Mouse (Mus musculus) lung, embryonic 14.5 days (tissue): ENCODE data around the gene Alad. TPM values are rescaled to one million over a fixed set of nuclear protein-coding genes. Genes with fewer than 3 reads are reported as not detected.

Source experiments
- ATAC-seq: fragments of 200-750 bp; cut with Nextera tagmentation; 2 replicates; pipeline ENCODE4 v1.8.0; 2017; ENCODE audit warnings: mild to moderate bottlenecking, moderate TSS enrichment, moderate library complexity; ENCODE audit not compliant: insufficient read depth
- DNase-seq: peaks from one replicate; pipeline ENCODE4 v3.0.0-alpha.2; 2015
- H3K27ac ChIP-seq: fragments of 300-500 bp; sonication (generic); 2 replicates; pipeline ENCODE4 v1.5.1; 2014; ENCODE audit warnings: low read depth, mild to moderate bottlenecking, moderate library complexity
- H3K27me3 ChIP-seq: fragments of 300-500 bp; sonication (generic); 2 replicates; pipeline ENCODE4 v1.6.1; 2014; ENCODE audit warnings: low read length, control low read depth; ENCODE audit not compliant: insufficient read depth
- H3K36me3 ChIP-seq: fragments of 300-500 bp; sonication (generic); 2 replicates; pipeline ENCODE4 v1.6.1; 2014; ENCODE audit warnings: control low read depth; ENCODE audit not compliant: insufficient read depth
- H3K4me1 ChIP-seq: fragments of 300-500 bp; sonication (generic); 2 replicates; pipeline ENCODE4 v1.6.1; 2014; ENCODE audit warnings: antibody characterized with exemption, control low read depth; ENCODE audit not compliant: insufficient read depth
- H3K4me2 ChIP-seq: fragments of 300-500 bp; sonication (generic); 2 replicates; pipeline ENCODE4 v1.6.1; 2014; ENCODE audit warnings: mild to moderate bottlenecking
- H3K4me3 ChIP-seq: fragments of 300-500 bp; sonication (generic); 2 replicates; pipeline ENCODE4 v1.5.1; 2014; ENCODE audit warnings: low read depth, low read length
- H3K9ac ChIP-seq: fragments of 300-500 bp; sonication (generic); 2 replicates; pipeline ENCODE4 v1.6.1; 2014
- H3K9me3 ChIP-seq: fragments of 300-500 bp; sonication (generic); 2 replicates; pipeline ENCODE4 v1.6.1; 2016; ENCODE audit warnings: low read depth, low read length, control low read depth
- CTCF ChIP-seq: IDR thresholded peaks from 2 replicates; pipeline ENCODE4 v1.5.1; 2016; ENCODE audit warnings: antibody characterized with exemption, low read depth
- WGBS: fragments of 180-500 bp; shearing (Covaris S2); extraction: QIAGEN DNeasy Blood & Tissue Kit; methylation state at CpG from one replicate; pipeline ENCODE4 v1.1.7; 2014; 5-methylcytosine and 5-hydroxymethylcytosine counted together
- polyA plus RNA-seq: library from polyadenylated mRNA; unstranded; fragments of >200 nt; fragmentation: Nextera tagmentation; extraction: Ambion mirVana; gene quantifications from 2 replicates; pipeline ENCODE4 v1.2.1, GENCODE M21; 2014

The Alad gene
- polyA plus RNA-seq, 1 experiment from 2014 or later: 110 TPM

DNA sequence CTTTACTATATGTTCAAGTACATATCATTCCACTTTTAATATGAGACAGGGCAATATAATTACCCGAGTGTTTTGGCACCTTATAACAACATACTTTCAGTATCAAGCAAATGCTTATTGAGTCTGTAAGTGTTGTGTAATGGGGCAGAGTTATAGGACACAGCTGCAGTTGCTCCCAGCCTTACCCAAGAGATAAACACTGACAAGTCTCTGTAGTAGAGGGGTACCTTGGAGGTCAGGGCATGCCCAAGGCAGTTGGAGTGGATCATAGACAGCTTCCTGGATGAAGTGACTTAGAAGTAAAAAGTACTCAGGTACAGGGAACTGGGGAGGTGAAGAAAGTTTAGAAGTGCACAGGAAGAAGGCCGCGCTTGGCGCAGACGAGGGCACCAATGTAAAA, 32.5 kb downstream of the Alad start:
- Histone ChIP-seq H3K9ac (no peak overlapping the region), H3K4me1 (no peaks in the 10 kb centered on the region), H3K4me3 (no peak overlapping the region), H3K9me3 (no peaks in the 10 kb centered on the region), H3K4me2 (no peak overlapping the region), H3K27ac (no peak overlapping the region; the same call in 1 of the 2 replicates), H3K27me3 (no peaks in the 10 kb centered on the region), H3K36me3 (0 out of 2 replicates have a peak, but pooled peaks cover 3% of the 10 kb centered on the region)
- 78% methylated on average over 5 of the region's 5 CpGs for WGBS
- no peak for TF ChIP-seq CTCF
- DNase-seq (no peak), ATAC-seq (no peak)

DNA sequence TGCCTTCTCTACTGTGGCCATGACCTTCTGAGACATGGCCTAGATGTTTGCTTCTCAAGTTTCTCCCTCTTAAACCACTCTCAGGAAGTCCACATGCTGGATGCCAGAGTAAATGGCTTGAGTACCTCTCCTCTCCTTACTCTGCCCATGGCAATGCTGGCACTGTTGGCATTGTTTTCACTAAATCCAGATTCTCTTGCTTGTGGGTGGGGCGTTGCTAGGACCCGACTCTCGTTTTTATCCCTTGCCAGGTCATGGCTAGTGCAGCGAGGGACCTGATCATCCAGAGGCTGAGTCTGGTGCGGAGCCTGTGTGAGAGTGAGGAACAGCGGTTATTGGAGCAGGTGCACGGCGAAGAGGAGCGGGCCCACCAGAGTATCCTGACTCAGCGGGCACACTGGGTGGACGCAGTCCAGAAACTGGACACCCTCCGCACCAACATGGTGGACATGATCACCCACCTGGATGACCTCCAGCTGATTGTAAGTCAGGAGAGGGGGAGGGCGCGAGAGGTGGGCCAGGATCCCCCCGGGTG, 33.5 kb downstream of the Alad start:
- no peaks in the 10 kb centered on the region for H3K27me3 ChIP-seq
- WGBS: 87% methylated on average over 15 of the region's 15 CpGs
- H3K4me2 ChIP-seq: no peak overlapping the region
- no peaks in the 10 kb centered on the region for H3K9me3 ChIP-seq
- no peak overlapping the region for H3K9ac ChIP-seq
- H3K4me3 ChIP-seq: no peak overlapping the region
- DNase-seq (no peak), ATAC-seq (0 out of 2 replicates have a peak, but pooled peaks have one; percentile 4)
- TF ChIP-seq CTCF: no peak
- H3K4me1 ChIP-seq: no peaks in the 10 kb centered on the region
- H3K27ac ChIP-seq: no peak overlapping the region
- H3K36me3 ChIP-seq: 0 out of 2 replicates have a peak, but pooled peaks cover 3% of the 10 kb centered on the region

DNA sequence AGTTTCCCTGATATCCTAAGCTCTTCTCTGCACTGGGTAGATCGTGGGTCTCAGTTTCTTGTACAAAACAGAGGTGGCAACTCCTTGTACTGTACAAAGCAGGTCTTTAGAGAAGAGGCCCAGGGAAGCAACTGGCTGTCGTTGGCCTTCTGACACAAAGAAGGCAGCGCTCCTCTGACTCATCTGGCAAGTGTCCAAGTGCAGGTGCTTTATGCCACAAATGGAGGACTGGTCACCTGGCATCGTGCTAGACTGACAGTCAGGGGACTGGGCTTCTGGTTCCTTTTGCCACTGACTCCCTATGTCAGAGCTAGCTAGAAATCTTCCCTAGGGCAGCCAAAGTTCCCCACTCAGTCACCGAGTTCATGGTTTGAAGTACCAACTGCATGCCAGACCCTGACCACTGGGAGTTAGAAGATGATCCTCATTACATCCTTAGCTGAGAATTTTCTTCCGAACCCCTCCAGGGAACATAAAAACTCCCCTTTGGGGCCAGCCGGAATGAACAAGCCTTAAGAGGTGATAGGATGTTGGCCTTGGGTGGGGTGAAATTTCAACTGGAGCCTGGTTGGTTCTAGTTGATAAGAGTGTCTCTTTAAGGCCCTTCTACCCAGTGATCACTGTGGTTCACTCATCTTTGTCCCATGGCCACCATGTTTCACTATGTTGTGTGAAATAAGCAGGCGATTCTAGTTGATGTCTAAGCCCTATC, 34.1 kb downstream of the Alad start:
- no peak overlapping the region for H3K4me3 ChIP-seq
- no peak overlapping the region for H3K9ac ChIP-seq
- DNase-seq: peak; percentile 20
- no peak for TF ChIP-seq CTCF
- no peaks in the 10 kb centered on the region for H3K4me1 ChIP-seq
- no peak for ATAC-seq
- H3K36me3 ChIP-seq: 0 out of 2 replicates have a peak, but pooled peaks cover 3% of the 10 kb centered on the region
- no peak overlapping the region for H3K27ac ChIP-seq
- no peaks in the 10 kb centered on the region for H3K9me3 ChIP-seq
- 83% methylated on average over 8 of the region's 8 CpGs for WGBS
- no peak overlapping the region for H3K4me2 ChIP-seq
- no peaks in the 10 kb centered on the region for H3K27me3 ChIP-seq

DNA sequence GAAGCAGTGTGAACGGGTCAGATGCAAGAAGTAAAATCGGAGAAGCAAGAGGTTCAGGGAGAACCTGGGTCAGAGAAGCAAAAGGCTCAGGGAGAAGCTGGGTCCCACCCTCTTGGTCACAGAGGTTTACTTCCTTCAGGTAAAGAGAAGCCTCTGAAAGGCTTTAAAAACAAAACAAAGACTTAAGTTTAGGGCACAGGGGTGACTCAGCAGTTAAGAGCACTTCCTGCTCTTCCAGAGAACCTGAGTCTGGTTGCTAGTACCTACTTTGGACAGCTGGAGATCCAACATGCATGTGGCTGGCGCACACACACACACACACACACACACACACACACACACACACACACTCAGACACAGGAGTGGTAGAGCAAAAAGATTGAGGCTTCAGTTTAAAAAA, 34.8 kb downstream of the Alad start:
- no peak for TF ChIP-seq CTCF
- 88% methylated on average over 3 of the region's 3 CpGs for WGBS
- Histone ChIP-seq H3K36me3 (0 out of 2 replicates have a peak, but pooled peaks cover 3% of the 10 kb centered on the region), H3K27me3 (0 out of 2 replicates have a peak, but pooled peaks cover 2% of the 10 kb centered on the region), H3K9me3 (no peaks in the 10 kb centered on the region), H3K4me1 (no peaks in the 10 kb centered on the region), H3K4me3 (no peak overlapping the region), H3K4me2 (no peak overlapping the region), H3K9ac (no peak overlapping the region), H3K27ac (no peak overlapping the region)
- no peak for DNase-seq
- no peak for ATAC-seq

DNA sequence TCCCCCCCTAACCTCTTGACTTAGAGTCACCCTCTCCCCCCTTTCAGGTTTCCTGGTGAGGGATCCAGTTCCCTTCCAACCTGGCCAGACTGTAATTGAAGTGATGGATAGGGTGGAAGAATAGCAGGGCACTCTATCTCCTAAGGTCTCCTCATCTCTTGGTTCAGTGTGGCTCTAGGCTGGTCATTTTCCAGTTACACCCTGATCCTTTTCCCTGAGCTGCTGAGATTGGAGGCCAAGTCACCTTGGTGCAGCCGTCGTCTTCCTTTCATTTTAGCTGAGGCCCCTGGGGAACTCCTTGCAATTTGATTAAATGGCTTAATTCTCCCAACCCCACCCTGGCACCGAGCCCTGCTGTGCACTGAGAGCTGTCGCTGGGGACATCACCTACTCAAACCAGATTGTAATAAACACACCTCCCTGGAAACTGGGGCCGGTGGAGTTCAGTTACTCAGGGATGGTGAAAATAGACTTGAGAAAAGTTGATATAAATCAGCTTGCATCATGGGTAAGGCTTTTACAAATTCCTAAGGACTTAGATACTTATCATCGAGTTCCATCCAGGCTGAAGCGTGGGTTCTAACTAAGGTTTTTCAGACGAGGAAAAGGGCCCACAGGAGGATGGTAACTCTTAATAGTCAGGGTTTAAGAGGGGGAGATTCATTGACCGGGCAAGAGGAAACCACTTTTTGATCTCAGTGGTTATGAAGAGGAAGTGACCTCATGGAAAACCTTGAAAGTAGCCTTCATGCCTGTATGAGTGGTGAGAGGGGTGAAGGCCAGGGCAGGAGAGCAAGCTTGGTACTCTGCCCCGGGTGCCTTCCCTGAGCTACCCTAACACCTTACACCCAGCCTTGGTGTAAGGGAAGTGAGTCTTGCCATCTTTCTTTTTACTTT, 38.8 kb downstream of the Alad start:
- no peaks in the 10 kb centered on the region for H3K36me3 ChIP-seq
- TF ChIP-seq CTCF: no peak
- peak overlapping the region; percentile 45 for H3K4me3 ChIP-seq
- H3K4me2 ChIP-seq: peak overlapping the region; percentile 69
- no peaks in the 10 kb centered on the region for H3K9me3 ChIP-seq
- peak; percentile 12 for DNase-seq
- no peak overlapping the region for H3K27ac ChIP-seq
- 0 out of 2 replicates have a peak, but pooled peaks cover 7% of the 10 kb centered on the region for H3K4me1 ChIP-seq
- ATAC-seq: peak; percentile 12; the same call in 1 of the 2 replicates
- 32% methylated on average over 10 of the region's 10 CpGs for WGBS
- 0 out of 2 replicates have a peak, but pooled peaks cover 7% of the 10 kb centered on the region for H3K27me3 ChIP-seq
- H3K9ac ChIP-seq: no peak overlapping the region

DNA sequence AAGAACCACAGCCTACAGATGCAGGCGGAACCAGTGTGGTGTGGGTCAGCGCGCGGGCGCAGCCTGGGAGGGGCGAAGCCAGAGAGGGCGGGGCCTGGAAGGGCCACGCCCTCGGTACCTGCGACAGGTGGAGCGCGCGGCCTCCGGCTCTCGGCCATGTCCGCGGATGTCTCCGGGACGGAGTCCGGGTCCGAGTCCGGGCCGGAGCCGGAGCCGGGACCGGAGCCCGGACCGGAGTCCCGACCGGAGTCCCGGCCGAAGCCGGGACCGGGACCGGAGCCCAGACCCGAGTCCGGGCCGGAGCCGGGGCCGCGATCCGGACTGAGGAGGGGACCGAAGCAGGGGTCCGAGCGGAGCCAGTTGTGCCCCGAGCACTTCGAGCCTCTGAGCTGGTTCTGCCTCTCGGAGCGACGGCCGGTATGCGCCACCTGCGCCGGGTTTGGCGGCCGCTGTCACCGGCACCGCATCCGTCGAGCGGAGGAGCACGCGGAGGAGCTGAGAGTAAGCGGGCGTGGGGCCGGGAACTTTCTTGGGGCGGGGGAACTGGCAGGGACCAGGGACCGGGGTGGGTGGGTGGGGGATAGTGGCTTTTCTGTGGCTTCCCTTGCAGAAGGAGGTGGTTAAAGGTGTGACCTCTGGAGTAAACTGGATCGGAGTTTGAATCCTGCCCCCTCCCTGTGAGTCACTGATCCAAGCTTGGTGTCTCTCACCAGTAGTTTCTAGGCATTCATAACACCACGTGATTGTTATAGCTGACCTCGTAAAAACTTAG, 39.6 kb downstream of the Alad start, which contains the start of gene Bspry:
Bspry (plus strand) TSS at position 117 of the 772 bp plus-strand sequence.
- DNase-seq (peak; percentile 72), ATAC-seq (peak; percentile 82)
- Histone ChIP-seq H3K27ac (no peak within 1 kb of the TSS), H3K27me3 (0 out of 2 replicates have a peak, but pooled peaks cover 7% of the 10 kb centered on the region), H3K4me3 (peak within 1 kb of the TSS; percentile 45), H3K4me2 (peak within 1 kb of the TSS; percentile 69), H3K9ac (peak within 1 kb of the TSS; percentile 38; the same call in 1 of the 2 replicates), H3K4me1 (0 out of 2 replicates have a peak, but pooled peaks cover 7% of the 10 kb centered on the region), H3K36me3 (no peaks in the 10 kb centered on the region), H3K9me3 (no peaks in the 10 kb centered on the region)
- whole genome bisulfite sequencing: 1% methylated on average over 71 of the region's 71 CpGs
- no peak for TF ChIP-seq CTCF
